Comparison of ENCODE assay signal across 9 mouse cellular contexts in the genomic region with DNA sequence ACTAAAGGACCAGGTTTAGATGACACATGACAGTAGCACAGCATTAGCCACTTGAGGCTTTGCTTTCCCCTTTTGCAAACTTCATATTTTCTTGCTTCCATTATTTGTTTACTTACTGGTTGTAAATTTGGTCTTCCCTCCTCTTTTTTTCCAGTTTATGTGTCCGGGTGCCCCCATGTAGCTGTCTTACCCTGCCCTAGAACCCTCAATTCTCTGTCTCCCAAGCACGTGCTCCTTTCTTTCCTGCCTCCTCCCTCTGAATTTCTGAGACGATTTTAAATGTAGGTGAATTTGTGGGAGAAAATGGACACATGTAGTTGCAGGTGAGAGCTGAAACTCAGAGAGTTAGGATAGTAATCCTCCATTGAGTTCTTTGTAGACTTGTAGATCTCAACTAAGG. TPM values are rescaled to one million over a fixed set of nuclear protein-coding genes. Genes with fewer than 3 reads are reported as not detected.
DNase-seq lines count a peak whose midpoint lies in the region; ATAC-seq and TF ChIP-seq lines count a peak whose summit lies in the region.
"Had no signal": no experiment of that assay in that cellular context is flagged by ENCODE, and none has a peak within 500 bp of the region (broad histone marks: within the 10 kb centered on the region; RNA-seq: fewer than 3 reads in every experiment).

No protein-coding gene starts in this region.

- no peak for ATAC-seq in forebrain, embryonic 13.5 days
- ATAC-seq in liver, embryonic 12.5 days, result no peak

- peaks cover 15% of the 10 kb centered on the region for H3K79me3 ChIP-seq in C2C12 (ENCODE audit: low read depth)

- WGBS in heart, adult 2 months, result 30% methylated on average over 3 of the region's 3 CpGs
- WGBS in forebrain, embryonic 13.5 days, result 66% methylated on average over 3 of the region's 3 CpGs
- 29% methylated on average over 3 of the region's 3 CpGs for WGBS in liver, embryonic 12.5 days (ENCODE audit: insufficient replicate concordance)

- TF ChIP-seq CTCF in heart, adult 2 months (IDR thresholded peaks at IDR 0.05), result no peak
- TF ChIP-seq CTCF in C2C12 (IDR thresholded peaks at IDR 0.05; ENCODE audit: control insufficient read depth, insufficient read depth, insufficient read length), result no peak

- no peaks in the 10 kb centered on the region for H3K9me3 ChIP-seq in forebrain, embryonic 13.5 days (replicated peaks)
- no peaks in the 10 kb centered on the region for H3K9me3 ChIP-seq in liver, embryonic 12.5 days (replicated peaks)

- TF ChIP-seq EP300 in heart, adult 2 months (IDR thresholded peaks at IDR 0.05; ENCODE audit: insufficient read depth, low read depth, low read length), result no peak

- no peak for DNase-seq in heart, adult 2 months
- DNase-seq in heart, adult 9 months (ENCODE audit: low spot score in 2 of 2), result no peak
- no peak for DNase-seq in MN1 (ENCODE audit: low spot score)
- DNase-seq in cerebellum, postnatal 10 days, result no peak
- DNase-seq in ovary, postnatal 36 days (ENCODE audit: low spot score), result no peak

- intact Hi-C loops in heart, adult 2 months (cut with DNase I), result loop anchor here (10.0 kb wide), 1 partner anchor 466 kb away; a partner anchor contains a TSS

- TF ChIP-seq POLR2A in heart, adult 2 months (IDR thresholded peaks at IDR 0.05; ENCODE audit: insufficient read depth, low read depth, low read length), result no peak

- no peaks in the 10 kb centered on the region for H3K36me3 ChIP-seq in heart, adult 2 months (ENCODE audit: control insufficient read depth, insufficient read depth, low read length)
- H3K36me3 ChIP-seq in C2C12 (ENCODE audit: control insufficient read depth, insufficient read depth), result peaks cover 8% of the 10 kb centered on the region
- H3K36me3 ChIP-seq in forebrain, embryonic 13.5 days (ENCODE audit: poor library complexity, severe bottlenecking), result peaks cover 9% of the 10 kb centered on the region; the same call in 1 of the 2 replicates
- H3K36me3 ChIP-seq in liver, embryonic 12.5 days, result peaks cover 22% of the 10 kb centered on the region

- no peaks in the 10 kb centered on the region for H3K27me3 ChIP-seq in heart, adult 2 months (ENCODE audit: control insufficient read depth, insufficient read depth, low read length)
- no peaks in the 10 kb centered on the region for H3K27me3 ChIP-seq in C2C12 (ENCODE audit: control insufficient read depth, insufficient read depth, insufficient read length)
- no peaks in the 10 kb centered on the region for H3K27me3 ChIP-seq in forebrain, embryonic 13.5 days
- no peaks in the 10 kb centered on the region for H3K27me3 ChIP-seq in liver, embryonic 12.5 days (replicated peaks)

- H3K4me1 ChIP-seq in heart, adult 2 months (ENCODE audit: control insufficient read depth, insufficient read depth, low read length), result no peaks in the 10 kb centered on the region
- peaks cover 10% of the 10 kb centered on the region for H3K4me1 ChIP-seq in forebrain, embryonic 13.5 days
- H3K4me1 ChIP-seq in liver, embryonic 12.5 days, result peaks cover 33% of the 10 kb centered on the region

- no peak overlapping the region for H3K9ac ChIP-seq in heart, adult 2 months (ENCODE audit: low read depth, low read length)
- peak overlapping the region; percentile 70 for H3K9ac ChIP-seq in forebrain, embryonic 13.5 days
- H3K9ac ChIP-seq in liver, embryonic 12.5 days, result peak overlapping the region; percentile 78

- peak overlapping the region; percentile 60 for H3K4me2 ChIP-seq in forebrain, embryonic 13.5 days
- H3K4me2 ChIP-seq in liver, embryonic 12.5 days, result peak overlapping the region; percentile 72

- no peak overlapping the region for H3ac ChIP-seq in C2C12 (ENCODE audit: control insufficient read depth, insufficient read length, low read depth)

- H3K27ac ChIP-seq in heart, adult 2 months, result no peak overlapping the region
- no peak overlapping the region for H3K27ac ChIP-seq in forebrain, embryonic 13.5 days
- H3K27ac ChIP-seq in liver, embryonic 12.5 days, result 0 out of 2 replicates have a peak overlapping the region, but pooled peaks have one; percentile 48

- peak overlapping the region; percentile 71 for H3K4me3 ChIP-seq in heart, adult 2 months
- peak overlapping the region; percentile 43 for H3K4me3 ChIP-seq in C2C12 (ENCODE audit: insufficient read depth, poor library complexity, severe bottlenecking)
- H3K4me3 ChIP-seq in forebrain, embryonic 13.5 days, result peak overlapping the region; percentile 50
- H3K4me3 ChIP-seq in liver, embryonic 12.5 days, result peak overlapping the region; percentile 71

- no peaks in the 10 kb centered on the region for H3K79me2 ChIP-seq in heart, adult 2 months (replicated peaks; ENCODE audit: control insufficient read depth, insufficient read depth, low read length)
- peaks cover 18% of the 10 kb centered on the region for H3K79me2 ChIP-seq in C2C12 (ENCODE audit: control insufficient read depth, insufficient read depth)

TF ChIP-seq in C2C12, 6 proteins besides CTCF, POLR2A, EP300 and RAD21:
- TF ChIP-seq MYOD1 (IDR thresholded peaks at IDR 0.05; ENCODE audit: control insufficient read depth, insufficient read length, low read depth) (no peak), USF1 (IDR thresholded peaks at IDR 0.05; ENCODE audit: low read depth) (no peak), MAX (IDR thresholded peaks at IDR 0.05) (no peak), MYOG (IDR thresholded peaks at IDR 0.05; ENCODE audit: control insufficient read depth, extremely low read depth, insufficient read length) (no peak), CEBPB (IDR thresholded peaks at IDR 0.05; ENCODE audit: low read depth) (no peak), FOSL1 (IDR thresholded peaks at IDR 0.05; ENCODE audit: insufficient read depth, low read length, poor library complexity, severe bottlenecking) (no peak)

RNA-seq across cellular contexts. Expression of a gene that starts 0.9 kb away (rescaled TPM):
- total RNA-seq in heart, adult 2 months (2021), result 1 to 10 TPM; 1.5 to 2.4 TPM
- 1.0 and 2.1 TPM in 2 replicates for polyA plus RNA-seq in heart, adult 2 months (2012; rRNA removed)
- polyA plus RNA-seq in C2C12 (2012; fragmentation: generic; extraction: Trizol), result 3.2 TPM
- polyA plus RNA-seq in forebrain, embryonic 13.5 days (2015; fragmentation: Nextera tagmentation; extraction: Ambion mirVana), result 10.7 TPM in 2 replicates
- 20.6 and 22.2 TPM in 2 replicates for polyA plus RNA-seq in liver, embryonic 12.5 days (2016; fragmentation: Nextera tagmentation; extraction: Ambion mirVana)

RNA-seq across cellular contexts. Expression of a gene that starts 16.3 kb away (rescaled TPM):
- total RNA-seq in heart, adult 2 months (2021), result 100 to 1,000 TPM; 120 to 232 TPM
- 86.4 and 166 TPM in 2 replicates for polyA plus RNA-seq in heart, adult 2 months (2012; rRNA removed)
- polyA plus RNA-seq in C2C12 (2012; fragmentation: generic; extraction: Trizol), result not detected
- not detected in 2 replicates for polyA plus RNA-seq in forebrain, embryonic 13.5 days (2015; fragmentation: Nextera tagmentation; extraction: Ambion mirVana)
- polyA plus RNA-seq in liver, embryonic 12.5 days (2016; fragmentation: Nextera tagmentation; extraction: Ambion mirVana), result not detected in 2 replicates
- total RNA-seq: hematopoietic stem cell, adult 5-6 weeks had no signal

RNA-seq across cellular contexts. Expression of a gene that starts 47.3 kb away (rescaled TPM):
- 1 to 10 TPM; 1.4 to 2.8 TPM for total RNA-seq in heart, adult 2 months (2021)
- 2.0 and 3.0 TPM in 2 replicates for polyA plus RNA-seq in heart, adult 2 months (2012; rRNA removed)
- 2.8 TPM for polyA plus RNA-seq in C2C12 (2012; fragmentation: generic; extraction: Trizol)
- 0.23 and 0.35 TPM in 2 replicates for polyA plus RNA-seq in forebrain, embryonic 13.5 days (2015; fragmentation: Nextera tagmentation; extraction: Ambion mirVana)
- polyA plus RNA-seq in liver, embryonic 12.5 days (2016; fragmentation: Nextera tagmentation; extraction: Ambion mirVana), result 1.0 and 1.2 TPM in 2 replicates
- total RNA-seq: hematopoietic stem cell, adult 5-6 weeks had no signal

Comparison
In these comparisons a context has a peak if more than half of its experiments do, and no peak if none do; other contexts are left out.
1. RNA of a gene that starts 16.3 kb away (polyA plus RNA-seq): 86.4 to 166 TPM in heart, adult 2 months; not detected in liver, embryonic 12.5 days, not detected in C2C12 (single experiment) and not detected in forebrain, embryonic 13.5 days; every median in the first group is over 10 times any median in the second.
2. Peak in every context shown above with its lines, with median percentiles within 50 percentile points of each other: H3K4me3 ChIP-seq.